Mouse (Mus musculus) left cerebral cortex, postnatal 10 days (tissue): ENCODE results near the gene Prm2. TPM values are rescaled to one million over a fixed set of nuclear protein-coding genes. Genes with fewer than 3 reads are reported as not detected.

Source experiments
- DNase-seq, 2 experiments: peaks; one replicate each; pipeline ENCODE4 v3.0.0; 2021 to 2022; ENCODE audit warnings: low spot score in 2 of 2, mixed read lengths in 1 of 2; ENCODE audit errors: extremely low spot score in 1 of 2
- intact Hi-C: fragments of 180-260 bp; cut with DNase I; formaldehyde crosslinking; loops from one replicate; pipeline ENCODE4 v1.15.1; 2025
- total RNA-seq, 2 experiments: library from RNA; stranded (reverse); gene quantifications; 2 replicates each; pipeline ENCODE4 v1.2.3; 2021

Prm2 gene
- total RNA-seq, 2 experiments from 2014 or later = not detected

GRCm38 (mm10) chr16:10756168-10756567 lies 39.8 kb downstream of the Prm2 start:
- DNase-seq = no peak
- intact Hi-C loops = no loop called here

- intact Hi-C loops = no loop called here
- no peak for DNase-seq
These were observed 41.2 kb downstream of the Prm2 start for GRCm38 (mm10) chr16:10754521-10755296.

- intact Hi-C loops = no loop called here
- DNase-seq = peak in 1 of 2 experiments; percentile 69
These were observed 46.1 kb downstream of the Prm2 start for GRCm38 (mm10) chr16:10749824-10750223.

- no peak for DNase-seq
- intact Hi-C loops = no loop called here
These were observed 46.7 kb downstream of the Prm2 start for GRCm38 (mm10) chr16:10749226-10749625.

Other genes with a start within 250 kb of the Prm2 start
- 1 to 10 TPM; 1.3 to 1.5 TPM for gene Socs1, start 10.6 kb downstream of the Prm2 start, total RNA-seq
- not detected for gene Tnp2, start 7.5 kb downstream of the Prm2 start, total RNA-seq
- not detected for gene Prm3, start 5.2 kb downstream of the Prm2 start, total RNA-seq
- not detected for gene Prm1, start 9.7 kb upstream of the Prm2 start, total RNA-seq
- gene Gm11172, start 16.8 kb upstream of the Prm2 start, total RNA-seq = not detected
- under 1 TPM; 0.19 to 0.51 TPM for gene Rmi2, start 38.9 kb upstream of the Prm2 start, total RNA-seq